Comparison of ENCODE assay signal across 8 mouse cellular contexts in the genomic region with DNA sequence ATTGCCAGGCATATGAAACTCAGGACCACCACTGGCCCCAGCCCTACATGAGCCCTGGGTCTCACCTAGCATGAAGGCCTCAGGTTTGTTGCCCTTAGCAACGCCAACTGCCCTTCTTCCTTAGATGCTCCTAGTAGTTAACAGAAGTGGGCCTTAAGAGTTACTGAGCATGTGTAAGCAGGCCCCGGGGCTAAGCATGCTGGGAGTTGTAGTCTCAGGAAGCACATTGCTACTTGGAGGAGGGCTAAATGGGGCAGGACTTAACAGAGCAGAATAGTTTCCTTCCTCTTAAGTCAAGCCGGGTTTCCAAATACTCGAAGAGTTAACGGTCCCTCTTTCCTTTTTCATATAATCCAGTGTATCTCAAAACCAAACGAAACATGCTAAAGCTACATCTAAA. TPM values are rescaled to one million over a fixed set of nuclear protein-coding genes. Genes with fewer than 3 reads are reported as not detected.
DNase-seq lines count a peak whose midpoint lies in the region; ATAC-seq lines count a peak whose summit lies in the region.

No protein-coding gene starts in this region.

- 77% methylated on average over 6 of the region's 6 CpGs for WGBS in midbrain, embryonic 10.5 days
- 82% methylated on average over 6 of the region's 6 CpGs for WGBS in midbrain, embryonic 11.5 days
- 56% methylated on average over 6 of the region's 6 CpGs for WGBS in heart, embryonic 12.5 days
- 59% methylated on average over 6 of the region's 6 CpGs for WGBS in kidney, embryonic 16.5 days

- H3K27ac ChIP-seq in midbrain, embryonic 10.5 days (replicated peaks) = no peak overlapping the region
- H3K27ac ChIP-seq in midbrain, embryonic 11.5 days (ENCODE audit: low read depth, low read length) = no peak overlapping the region
- no peak overlapping the region for H3K27ac ChIP-seq in heart, embryonic 12.5 days (ENCODE audit: poor library complexity, severe bottlenecking)
- peak overlapping the region; percentile 6; the same call in 1 of the 2 replicates for H3K27ac ChIP-seq in kidney, embryonic 16.5 days (ENCODE audit: low read length)

- H3K4me2 ChIP-seq in midbrain, embryonic 11.5 days = no peak overlapping the region
- peak overlapping the region; percentile 99 for H3K4me2 ChIP-seq in heart, embryonic 12.5 days
- H3K4me2 ChIP-seq in kidney, embryonic 16.5 days (replicated peaks; ENCODE audit: low read depth, low read length) = peak overlapping the region; percentile 90

- H3K9ac ChIP-seq in midbrain, embryonic 11.5 days (ENCODE audit: low read length) = no peak overlapping the region
- H3K9ac ChIP-seq in heart, embryonic 12.5 days = peak overlapping the region; percentile 97; the same call in 1 of the 2 replicates
- peak overlapping the region; percentile 37 for H3K9ac ChIP-seq in kidney, embryonic 16.5 days (replicated peaks; ENCODE audit: low read length)

- peaks cover 39% of the 10 kb centered on the region for H3K4me1 ChIP-seq in midbrain, embryonic 10.5 days
- peaks cover 28% of the 10 kb centered on the region for H3K4me1 ChIP-seq in midbrain, embryonic 11.5 days (ENCODE audit: control insufficient read depth, insufficient read depth, low read length)
- H3K4me1 ChIP-seq in heart, embryonic 12.5 days (replicated peaks) = peaks cover 32% of the 10 kb centered on the region
- peaks cover 27% of the 10 kb centered on the region for H3K4me1 ChIP-seq in kidney, embryonic 16.5 days (ENCODE audit: insufficient read depth, low read length)

- peak overlapping the region; percentile 99; the same call in 1 of the 2 replicates for H3K4me3 ChIP-seq in midbrain, embryonic 10.5 days
- no peak overlapping the region for H3K4me3 ChIP-seq in midbrain, embryonic 11.5 days (ENCODE audit: low read depth, low read length)
- H3K4me3 ChIP-seq in heart, embryonic 12.5 days = 0 out of 2 replicates have a peak overlapping the region, but pooled peaks have one; percentile 85
- peak overlapping the region; percentile 12; the same call in 1 of the 2 replicates for H3K4me3 ChIP-seq in kidney, embryonic 16.5 days (ENCODE audit: low read length)

- no peaks in the 10 kb centered on the region for H3K9me3 ChIP-seq in midbrain, embryonic 10.5 days (replicated peaks)
- H3K9me3 ChIP-seq in midbrain, embryonic 11.5 days (ENCODE audit: control insufficient read depth, low read length) = no peaks in the 10 kb centered on the region
- H3K9me3 ChIP-seq in heart, embryonic 12.5 days (replicated peaks) = no peaks in the 10 kb centered on the region
- no peaks in the 10 kb centered on the region for H3K9me3 ChIP-seq in kidney, embryonic 16.5 days (ENCODE audit: low read length)

- no peak for ATAC-seq in midbrain, embryonic 11.5 days (ENCODE audit: low FRiP score)
- no peak for ATAC-seq in heart, embryonic 12.5 days (ENCODE audit: insufficient number of reproducible peaks, low FRiP score)
- no peak for ATAC-seq in kidney, embryonic 16.5 days (ENCODE audit: low FRiP score, low TSS enrichment)

- no peaks in the 10 kb centered on the region for H3K27me3 ChIP-seq in midbrain, embryonic 10.5 days (ENCODE audit: low read depth, poor library complexity, severe bottlenecking)
- H3K27me3 ChIP-seq in midbrain, embryonic 11.5 days (ENCODE audit: control insufficient read depth, insufficient read depth, low read length) = no peaks in the 10 kb centered on the region
- no peaks in the 10 kb centered on the region for H3K27me3 ChIP-seq in heart, embryonic 12.5 days (replicated peaks)
- H3K27me3 ChIP-seq in kidney, embryonic 16.5 days (ENCODE audit: insufficient read depth, low read length) = no peaks in the 10 kb centered on the region

- H3K36me3 ChIP-seq in midbrain, embryonic 10.5 days = peaks cover 56% of the 10 kb centered on the region
- H3K36me3 ChIP-seq in midbrain, embryonic 11.5 days (ENCODE audit: control insufficient read depth, insufficient read depth, low read length) = peaks cover 32% of the 10 kb centered on the region
- H3K36me3 ChIP-seq in heart, embryonic 12.5 days = peaks cover 43% of the 10 kb centered on the region
- H3K36me3 ChIP-seq in kidney, embryonic 16.5 days (ENCODE audit: insufficient read depth, low read length) = peaks cover 43% of the 10 kb centered on the region

- DNase-seq in midbrain, embryonic 10.5 days (ENCODE audit: low spot score) = no peak
- no peak for DNase-seq in midbrain, embryonic 11.5 days (ENCODE audit: low spot score, missing footprints)
- DNase-seq in cerebellum, postnatal 36 days = peak; percentile 38 to 51
- DNase-seq in lung, adult 18-20 months = peak; percentile 78 to 85
- DNase-seq in retina, embryonic 14.5 days (ENCODE audit: low spot score) = peak; percentile 42
- peak; percentile 38 for DNase-seq in urinary bladder, postnatal 25 days (ENCODE audit: low spot score)

RNA-seq across cellular contexts. Expression of gene Kmt2d, which starts 3.7 kb away (rescaled TPM):
- polyA plus RNA-seq in midbrain, embryonic 10.5 days (2016; fragmentation: Nextera tagmentation; extraction: Ambion mirVana) = 9.1 and 10.1 TPM in 2 replicates
- polyA plus RNA-seq in midbrain, embryonic 11.5 days (2014; fragmentation: Nextera tagmentation; extraction: Ambion mirVana) = 13.2 and 13.3 TPM in 2 replicates
- polyA plus RNA-seq in heart, embryonic 12.5 days (2016; fragmentation: Nextera tagmentation; extraction: Ambion mirVana) = 9.2 and 10.3 TPM in 2 replicates
- polyA plus RNA-seq in kidney, embryonic 16.5 days (2015; fragmentation: Nextera tagmentation; extraction: Ambion mirVana) = 12.4 and 14.1 TPM in 2 replicates

RNA-seq across cellular contexts. Expression of gene Rhebl1, which starts 27.0 kb away (rescaled TPM):
- polyA plus RNA-seq in midbrain, embryonic 10.5 days (2016; fragmentation: Nextera tagmentation; extraction: Ambion mirVana) = 19.3 and 23.9 TPM in 2 replicates
- polyA plus RNA-seq in midbrain, embryonic 11.5 days (2014; fragmentation: Nextera tagmentation; extraction: Ambion mirVana) = 14.2 and 16.7 TPM in 2 replicates
- polyA plus RNA-seq in heart, embryonic 12.5 days (2016; fragmentation: Nextera tagmentation; extraction: Ambion mirVana) = 4.3 and 6.1 TPM in 2 replicates
- 16.7 and 18.3 TPM in 2 replicates for polyA plus RNA-seq in kidney, embryonic 16.5 days (2015; fragmentation: Nextera tagmentation; extraction: Ambion mirVana)

RNA-seq across cellular contexts. Expression of gene Dhh, which starts 31.0 kb away (rescaled TPM):
- polyA plus RNA-seq in midbrain, embryonic 10.5 days (2016; fragmentation: Nextera tagmentation; extraction: Ambion mirVana) = 0.27 and 0.58 TPM in 2 replicates
- 0.27 and 0.40 TPM in 2 replicates for polyA plus RNA-seq in midbrain, embryonic 11.5 days (2014; fragmentation: Nextera tagmentation; extraction: Ambion mirVana)
- 4.5 and 4.6 TPM in 2 replicates for polyA plus RNA-seq in heart, embryonic 12.5 days (2016; fragmentation: Nextera tagmentation; extraction: Ambion mirVana)
- polyA plus RNA-seq in kidney, embryonic 16.5 days (2015; fragmentation: Nextera tagmentation; extraction: Ambion mirVana) = 1.4 and 1.8 TPM in 2 replicates

RNA-seq across cellular contexts. Expression of gene Prkag1, which starts 36.0 kb away (rescaled TPM):
- polyA plus RNA-seq in midbrain, embryonic 10.5 days (2016; fragmentation: Nextera tagmentation; extraction: Ambion mirVana) = 90.4 and 94.9 TPM in 2 replicates
- 69.7 and 81.4 TPM in 2 replicates for polyA plus RNA-seq in midbrain, embryonic 11.5 days (2014; fragmentation: Nextera tagmentation; extraction: Ambion mirVana)
- polyA plus RNA-seq in heart, embryonic 12.5 days (2016; fragmentation: Nextera tagmentation; extraction: Ambion mirVana) = 81.5 and 83.5 TPM in 2 replicates
- 103 and 119 TPM in 2 replicates for polyA plus RNA-seq in kidney, embryonic 16.5 days (2015; fragmentation: Nextera tagmentation; extraction: Ambion mirVana)

RNA-seq across cellular contexts. Expression of gene Lmbr1l, which starts 50.7 kb away (rescaled TPM):
- 24.7 and 28.6 TPM in 2 replicates for polyA plus RNA-seq in midbrain, embryonic 10.5 days (2016; fragmentation: Nextera tagmentation; extraction: Ambion mirVana)
- 7.5 and 9.8 TPM in 2 replicates for polyA plus RNA-seq in midbrain, embryonic 11.5 days (2014; fragmentation: Nextera tagmentation; extraction: Ambion mirVana)
- 16.9 and 17.2 TPM in 2 replicates for polyA plus RNA-seq in heart, embryonic 12.5 days (2016; fragmentation: Nextera tagmentation; extraction: Ambion mirVana)
- 17.6 and 18.9 TPM in 2 replicates for polyA plus RNA-seq in kidney, embryonic 16.5 days (2015; fragmentation: Nextera tagmentation; extraction: Ambion mirVana)

Comparison
In these comparisons a context has a peak if more than half of its experiments do, and no peak if none do; other contexts are left out.
1. DNase-seq: peak in cerebellum, postnatal 36 days (2 of 2), lung, adult 18-20 months (2 of 2), retina, embryonic 14.5 days (single experiment) and urinary bladder, postnatal 25 days (single experiment); none in midbrain, embryonic 10.5 days (single experiment) and midbrain, embryonic 11.5 days (single experiment).